Mouse (Mus musculus) midbrain, embryonic 12.5 days (tissue): ENCODE measurements at regions not wholly inside any gene's neighbourhood (a gene's known extent, or its start where the extent isn't known, plus 50 kb on each side); places are given as distances from the start of the nearest gene placed in this dataset.

ENCODE experiments used
- ATAC-seq: fragments of 200-750 bp; cut with Nextera tagmentation; 2 replicates; pipeline ENCODE4 v1.8.0; 2017; ENCODE audit warnings: low read depth, moderate TSS enrichment, moderate library complexity; ENCODE audit not compliant: low FRiP score
- H3K27ac ChIP-seq: fragments of 300-500 bp; sonication (generic); replicated peaks from 2 replicates; pipeline ENCODE4 v1.5.1; 2016; ENCODE audit warnings: mild to moderate bottlenecking
- H3K27me3 ChIP-seq: fragments of 300-500 bp; sonication (generic); 2 replicates; pipeline ENCODE4 v1.6.1; 2016; ENCODE audit warnings: mild to moderate bottlenecking
- H3K36me3 ChIP-seq: fragments of 300-500 bp; sonication (generic); 2 replicates; pipeline ENCODE4 v1.6.1; 2016
- H3K4me1 ChIP-seq: fragments of 300-500 bp; sonication (generic); 2 replicates; pipeline ENCODE4 v1.6.1; 2016
- H3K4me2 ChIP-seq: fragments of 300-500 bp; sonication (generic); replicated peaks from 2 replicates; pipeline ENCODE4 v1.6.1; 2016; ENCODE audit warnings: mild to moderate bottlenecking, moderate library complexity
- H3K4me3 ChIP-seq: fragments of 300-500 bp; sonication (generic); 2 replicates; pipeline ENCODE4 v1.5.1; 2016; ENCODE audit warnings: mild to moderate bottlenecking
- H3K9ac ChIP-seq: fragments of 300-500 bp; sonication (generic); replicated peaks from 2 replicates; pipeline ENCODE4 v1.6.1; 2016; ENCODE audit warnings: mild to moderate bottlenecking, moderate library complexity
- H3K9me3 ChIP-seq: fragments of 300-500 bp; sonication (generic); 2 replicates; pipeline ENCODE4 v1.6.1; 2016; ENCODE audit warnings: mild to moderate bottlenecking
- WGBS: fragments of 180-500 bp; shearing (Covaris S2); methylation state at CpG from one replicate; pipeline ENCODE4 v1.1.7; 2016; 5-methylcytosine and 5-hydroxymethylcytosine counted together

GRCm38 (mm10) chr7:71937731-71938130, 368.7 kb downstream of the Mctp2 start:
- Histone ChIP-seq H3K27me3 (no peaks in the 10 kb centered on the region), H3K4me3 (no peak overlapping the region), H3K4me2 (no peak overlapping the region), H3K27ac (no peak overlapping the region), H3K4me1 (peaks cover 9% of the 10 kb centered on the region; the same call in 1 of the 2 replicates), H3K9me3 (no peaks in the 10 kb centered on the region), H3K36me3 (no peaks in the 10 kb centered on the region), H3K9ac (no peak overlapping the region)
- WGBS = 72% methylated on average over 3 of the region's 3 CpGs
- ATAC-seq = no peak

GRCm38 (mm10) chr7:71936690-71937089, 369.7 kb downstream of the Mctp2 start:
- H3K9me3 ChIP-seq = no peaks in the 10 kb centered on the region
- ATAC-seq = no peak
- H3K4me3 ChIP-seq = no peak overlapping the region
- no peak overlapping the region for H3K27ac ChIP-seq
- H3K4me1 ChIP-seq = peaks cover 3% of the 10 kb centered on the region; the same call in 1 of the 2 replicates
- 68% methylated on average over 4 of the region's 4 CpGs for WGBS
- no peaks in the 10 kb centered on the region for H3K27me3 ChIP-seq
- no peak overlapping the region for H3K9ac ChIP-seq
- H3K36me3 ChIP-seq = no peaks in the 10 kb centered on the region
- no peak overlapping the region for H3K4me2 ChIP-seq
